Mouse (Mus musculus) MEL (cell line): ENCODE data around the gene Rcan2. TPM values are rescaled to one million over a fixed set of nuclear protein-coding genes. Genes with fewer than 3 reads are reported as not detected.

Source experiments
- DNase-seq: peaks from one replicate; pipeline ENCODE4 v3.0.0; 2011; ENCODE audit warnings: low read depth, low spot score
- H3K27ac ChIP-seq: 2 replicates; pipeline ENCODE4 v1.5.1; 2012; ENCODE audit warnings: low read depth, mild to moderate bottlenecking, control low read depth, low read length, moderate library complexity; ENCODE audit not compliant: control insufficient read depth
- H3K27me3 ChIP-seq, 2 experiments: fragments of 150-350 bp in 1 of 2; sonication (generic) in 1 of 2; 2 replicates each; pipeline ENCODE4 v1.6.1; 2012; ENCODE audit warnings: low read length in 2 of 2, mild to moderate bottlenecking in 2 of 2, improper control_type of control experiment in 1 of 2, moderate library complexity in 1 of 2; ENCODE audit not compliant: insufficient read depth in 2 of 2, control insufficient read depth in 1 of 2
- H3K36me3 ChIP-seq, 2 experiments: 2 replicates each; pipeline ENCODE4 v1.6.1; 2012 to 2014; ENCODE audit warnings: low read length in 2 of 2, improper control_type of control experiment in 1 of 2, inconsistent platforms in 1 of 2, mild to moderate bottlenecking in 1 of 2; ENCODE audit not compliant: insufficient read depth in 2 of 2, control insufficient read depth in 1 of 2
- H3K4me1 ChIP-seq, 2 experiments: fragments of 150-350 bp in 1 of 2; sonication (generic) in 1 of 2; 2 replicates each; pipeline ENCODE4 v1.6.1; 2012; ENCODE audit warnings: low read length in 2 of 2, improper control_type of control experiment in 1 of 2, mild to moderate bottlenecking in 1 of 2; ENCODE audit not compliant: insufficient read depth in 2 of 2, control insufficient read depth in 1 of 2
- H3K4me3 ChIP-seq, 2 experiments: fragments of 150-350 bp in 1 of 2; sonication (generic) in 1 of 2; 2 replicates each; pipeline ENCODE4 v1.5.1; 2012; ENCODE audit warnings: low read depth in 2 of 2, low read length in 2 of 2, mild to moderate bottlenecking in 2 of 2, moderate library complexity in 2 of 2, control low read depth in 1 of 2, improper control_type of control experiment in 1 of 2; ENCODE audit not compliant: control insufficient read depth in 1 of 2, insufficient read depth in 1 of 2
- H3K79me2 ChIP-seq: 2 replicates; pipeline ENCODE4 v1.6.1; 2012; ENCODE audit warnings: mild to moderate bottlenecking, low read length, moderate library complexity; ENCODE audit not compliant: control insufficient read depth, poor library complexity, insufficient read depth
- H3K9ac ChIP-seq: 2 replicates; pipeline ENCODE4 v1.6.1; 2012; ENCODE audit warnings: low read depth, mild to moderate bottlenecking, control low read depth, low read length, moderate library complexity; ENCODE audit not compliant: control insufficient read depth, poor library complexity, severe bottlenecking
- H3K9me3 ChIP-seq: fragments of 150-350 bp; sonication (generic); replicated peaks from 2 replicates; pipeline ENCODE4 v1.6.1; 2012; ENCODE audit warnings: mild to moderate bottlenecking, low read length, improper control_type of control experiment, moderate library complexity; ENCODE audit not compliant: insufficient read depth
- BHLHE40 ChIP-seq: IDR thresholded peaks from 2 replicates; pipeline ENCODE4 v1.6.1; 2012; ENCODE audit warnings: low read depth, mild to moderate bottlenecking, inconsistent platforms, low read length, improper control_type of control experiment, borderline replicate concordance
- CHD1 ChIP-seq: IDR thresholded peaks from 2 replicates; pipeline ENCODE4 v1.6.1; 2012; ENCODE audit warnings: low read depth, mild to moderate bottlenecking, inconsistent platforms, low read length, improper control_type of control experiment
- CHD2 ChIP-seq: IDR thresholded peaks from 2 replicates; pipeline ENCODE4 v1.6.1; 2011; ENCODE audit warnings: low read length, improper control_type of control experiment
- CTCF ChIP-seq, 3 experiments: IDR thresholded peaks in 2 of 3; conservative IDR thresholded peaks in 1 of 3; 2 replicates each; pipeline ENCODE4 v1.5.1; 2011 to 2012; ENCODE audit warnings: low read length in 3 of 3, low read depth in 2 of 3, mild to moderate bottlenecking in 2 of 3, improper control_type of control experiment in 1 of 3, inconsistent platforms in 1 of 3, mixed read lengths in 1 of 3, moderate library complexity in 1 of 3; ENCODE audit not compliant: control insufficient read depth in 1 of 3, insufficient read depth in 1 of 3, poor library complexity in 1 of 3, severe bottlenecking in 1 of 3
- E2F4 ChIP-seq: IDR thresholded peaks from 2 replicates; pipeline ENCODE4 v1.6.1; 2011; ENCODE audit warnings: low read depth, low read length, improper control_type of control experiment, borderline replicate concordance
- GATA1 ChIP-seq: IDR thresholded peaks from 2 replicates; pipeline ENCODE4 v1.6.1; 2011; ENCODE audit warnings: low read depth, low read length, improper control_type of control experiment
- JUND ChIP-seq: IDR thresholded peaks from 2 replicates; pipeline ENCODE4 v1.6.1; 2011; ENCODE audit warnings: low read depth, mild to moderate bottlenecking, improper control_type of control experiment, low read length
- KAT2A ChIP-seq: conservative IDR thresholded peaks from 2 replicates; pipeline ENCODE4 v1.6.1; 2012; ENCODE audit warnings: low read depth, low read length, improper control_type of control experiment, inconsistent platforms
- MAZ ChIP-seq: IDR thresholded peaks from 2 replicates; pipeline ENCODE4 v1.6.1; 2012; ENCODE audit warnings: low read depth, mild to moderate bottlenecking, inconsistent platforms, low read length, improper control_type of control experiment
- MEF2A ChIP-seq: IDR thresholded peaks from 2 replicates; pipeline ENCODE4 v1.6.1; 2014; ENCODE audit warnings: low read depth, mild to moderate bottlenecking, inconsistent platforms, low read length, improper control_type of control experiment; ENCODE audit not compliant: poor library complexity, insufficient replicate concordance, severe bottlenecking; ENCODE audit errors: extremely low read depth
- MYC ChIP-seq: IDR thresholded peaks from 2 replicates; pipeline ENCODE4 v1.6.1; 2011; ENCODE audit warnings: low read depth, mild to moderate bottlenecking, low read length, improper control_type of control experiment, moderate library complexity
- NELFE ChIP-seq: IDR thresholded peaks from 2 replicates; pipeline ENCODE4 v1.6.1; 2011; ENCODE audit warnings: low read depth, low read length, improper control_type of control experiment
- NRF1 ChIP-seq: IDR thresholded peaks from 2 replicates; pipeline ENCODE4 v1.6.1; 2014; ENCODE audit warnings: low read depth, mild to moderate bottlenecking, inconsistent platforms, low read length, improper control_type of control experiment, moderate library complexity; ENCODE audit not compliant: poor library complexity, insufficient read depth, severe bottlenecking
- POLR2AphosphoS2 ChIP-seq: IDR thresholded peaks from 2 replicates; pipeline ENCODE4 v1.6.1; 2011; ENCODE audit warnings: low read length, improper control_type of control experiment
- RAD21 ChIP-seq: IDR thresholded peaks from 2 replicates; pipeline ENCODE4 v1.6.1; 2011; ENCODE audit warnings: mild to moderate bottlenecking, low read depth, low read length, improper control_type of control experiment
- SIN3A ChIP-seq: IDR thresholded peaks from 2 replicates; pipeline ENCODE4 v1.6.1; 2012; ENCODE audit warnings: low read length, improper control_type of control experiment, inconsistent platforms
- SMC3 ChIP-seq: IDR thresholded peaks from 2 replicates; pipeline ENCODE4 v1.6.1; 2011; ENCODE audit warnings: low read depth, low read length, improper control_type of control experiment
- TBP ChIP-seq: IDR thresholded peaks from 2 replicates; pipeline ENCODE4 v1.8.0; 2011; ENCODE audit warnings: low read depth, low read length, improper control_type of control experiment
- USF1 ChIP-seq: IDR thresholded peaks from 2 replicates; pipeline ENCODE4 v1.6.1; 2014; ENCODE audit warnings: low read depth, mild to moderate bottlenecking, inconsistent platforms, low read length, improper control_type of control experiment, moderate library complexity
- USF2 ChIP-seq, 2 experiments: IDR thresholded peaks; 2 replicates each; pipeline ENCODE4 v1.6.1; 2011 to 2012; ENCODE audit warnings: improper control_type of control experiment in 2 of 2, low read length in 2 of 2, borderline replicate concordance in 1 of 2, inconsistent platforms in 1 of 2, low read depth in 1 of 2, mild to moderate bottlenecking in 1 of 2; ENCODE audit not compliant: insufficient read depth in 1 of 2
- ZC3H11A ChIP-seq: IDR thresholded peaks from 2 replicates; pipeline ENCODE4 v1.6.1; 2012; ENCODE audit warnings: low read depth, mild to moderate bottlenecking, inconsistent platforms, low read length, improper control_type of control experiment
- polyA plus RNA-seq, 2 experiments: library from polyadenylated mRNA; stranded (reverse) in 1 of 2; unstranded in 1 of 2; fragments of >175 nt in 1 of 2; fragments of >200 nt in 1 of 2; gene quantifications; 2 replicates each; pipeline versions ENCODE4 v1.2.1 to v1.2.4; 2012; ENCODE audit warnings: low replicate concordance in 2 of 2, low read depth in 1 of 2; ENCODE audit not compliant: insufficient read length in 2 of 2, insufficient read depth in 1 of 2, missing spikeins in 1 of 2
- total RNA-seq: library from RNA; depleted of rRNA; stranded (reverse); fragments of 300-350 nt; gene quantifications from 2 replicates; pipeline ENCODE4 v1.2.3, GENCODE M21; 2012

Rcan2 gene
- total and polyA plus RNA-seq, 3 experiments = 0.52 TPM; not detected in 2

DNA sequence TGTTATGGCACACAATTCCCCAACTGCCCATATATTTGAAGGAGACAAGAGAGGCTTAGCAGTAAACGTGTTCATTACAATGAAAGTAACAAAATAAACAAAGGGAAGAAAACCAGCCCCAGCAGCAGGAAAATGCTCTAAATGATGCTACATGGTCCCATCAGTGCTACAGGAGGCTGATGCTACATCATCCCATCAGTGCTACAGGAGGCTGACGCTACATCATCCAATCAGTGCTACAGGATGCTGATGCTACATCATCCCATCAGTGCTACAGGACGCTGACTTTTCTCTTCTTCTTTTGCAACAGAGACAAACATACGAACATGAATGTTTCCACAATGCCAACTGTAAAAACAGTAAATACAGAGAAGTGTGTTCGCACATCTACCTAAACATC is 73.3 kb downstream of the Rcan2 start:
- Histone ChIP-seq H3K9ac (no peak overlapping the region), H3K27me3 (no peaks in the 10 kb centered on the region; a peak in 1 of 4 replicates), H3K36me3 (no peaks in the 10 kb centered on the region), H3K79me2 (no peaks in the 10 kb centered on the region), H3K9me3 (no peaks in the 10 kb centered on the region), H3K4me1 (no peaks in the 10 kb centered on the region), H3K27ac (no peak overlapping the region), H3K4me3 (no peak overlapping the region)
- no peak for DNase-seq
- no peak for TF ChIP-seq MAZ
- no peak for TF ChIP-seq BHLHE40
- TF ChIP-seq GATA1 = no peak
- no peak for TF ChIP-seq USF2 (IDR thresholded peaks at IDR 0.05; ENCODE audit: borderline replicate concordance in 1 of 2, insufficient read depth in 1 of 2, low read depth in 1 of 2, low read length in 2 of 2)
- TF ChIP-seq JUND = no peak
- no peak for TF ChIP-seq MYC
- no peak for TF ChIP-seq POLR2AphosphoS2
- no peak for TF ChIP-seq MEF2A
- TF ChIP-seq USF1 = no peak
- TF ChIP-seq NRF1 = no peak
- TF ChIP-seq E2F4 = no peak

DNA sequence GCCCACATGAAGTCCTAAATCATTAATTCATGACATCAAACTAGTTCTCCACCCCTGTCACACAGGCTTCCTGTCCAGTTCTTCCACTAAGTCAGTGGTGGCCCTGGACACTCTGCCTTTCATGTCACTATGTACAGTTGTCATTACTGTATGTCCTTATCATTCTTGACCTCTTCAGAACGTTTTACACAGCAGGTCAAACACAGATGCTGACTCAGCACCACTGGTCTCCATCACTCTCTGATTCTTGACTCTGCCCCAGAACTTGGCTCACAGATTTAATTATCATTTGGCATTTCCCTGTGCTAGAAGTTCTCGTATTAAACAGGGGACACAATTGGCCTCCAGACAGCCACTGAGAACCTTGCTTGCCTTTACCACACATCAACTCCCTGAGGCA is 76.3 kb downstream of the Rcan2 start:
- TF ChIP-seq USF1 (no peak), NELFE (no peak), TBP (no peak)
- no peaks in the 10 kb centered on the region; a peak in 1 of 4 replicates for H3K27me3 ChIP-seq
- H3K9me3 ChIP-seq = no peaks in the 10 kb centered on the region
- no peak overlapping the region for H3K4me3 ChIP-seq
- H3K79me2 ChIP-seq = no peaks in the 10 kb centered on the region
- H3K9ac ChIP-seq = no peak overlapping the region
- no peak for DNase-seq
- no peaks in the 10 kb centered on the region for H3K4me1 ChIP-seq
- H3K27ac ChIP-seq = no peak overlapping the region
- H3K36me3 ChIP-seq = no peaks in the 10 kb centered on the region

DNA sequence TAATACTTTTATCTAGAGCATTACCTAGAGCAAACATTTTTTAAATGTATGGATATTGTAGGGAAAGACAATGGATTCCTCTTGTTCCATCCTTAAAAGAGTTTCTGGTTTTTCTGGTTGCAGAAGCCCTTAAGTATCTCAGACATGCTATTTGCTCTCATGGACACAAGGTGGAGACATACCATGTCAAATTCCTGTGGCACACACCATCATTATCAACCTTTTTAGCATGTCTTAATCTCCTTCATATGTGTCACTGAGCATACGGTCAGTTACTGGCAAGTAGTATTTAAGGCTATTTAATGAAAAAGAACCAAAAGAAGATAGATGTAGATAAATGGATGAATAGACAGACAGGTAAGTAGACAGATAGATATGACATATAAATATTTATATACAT is 81.9 kb downstream of the Rcan2 start:
- no peak overlapping the region for H3K4me3 ChIP-seq
- DNase-seq = peak; percentile 76
- no peaks in the 10 kb centered on the region for H3K9me3 ChIP-seq
- no peaks in the 10 kb centered on the region for H3K79me2 ChIP-seq
- no peak for TF ChIP-seq CHD1
- TF ChIP-seq SMC3 = peak; percentile 99
- no peak for TF ChIP-seq KAT2A
- no peak for TF ChIP-seq MAZ
- TF ChIP-seq ZC3H11A = peak; percentile 96
- TF ChIP-seq RAD21 = peak; percentile 94
- no peak for TF ChIP-seq CHD2
- TF ChIP-seq GATA1 = no peak
- no peak for TF ChIP-seq MYC
- no peak for TF ChIP-seq NRF1
- peak; percentile 31 to 97 (median 56); a peak in 5 of 6 replicates for TF ChIP-seq CTCF (IDR thresholded peaks at IDR 0.05 in 2 of 3, conservative IDR thresholded peaks at IDR 0.05 in 1 of 3; ENCODE audit: control insufficient read depth in 1 of 3, insufficient read depth in 1 of 3, low read depth in 2 of 3, low read length in 3 of 3, poor library complexity in 1 of 3, severe bottlenecking in 1 of 3)
- TF ChIP-seq SIN3A = no peak
- H3K36me3 ChIP-seq = no peaks in the 10 kb centered on the region
- H3K4me1 ChIP-seq = no peaks in the 10 kb centered on the region
- H3K27ac ChIP-seq = no peak overlapping the region
- H3K27me3 ChIP-seq = no peaks in the 10 kb centered on the region
- H3K9ac ChIP-seq = no peak overlapping the region
